Mouse (Mus musculus): ENCODE data around the gene Hs2st1. TPM values are rescaled to one million over a fixed set of nuclear protein-coding genes. Genes with fewer than 3 reads are reported as not detected.

Hs2st1 gene
- total and polyA plus RNA-seq, 3 experiments, result 13.6 to 16.1 TPM; not detected in 1

- H3K27me3 ChIP-seq (ENCODE audit: control insufficient read depth in 1 of 2, insufficient read depth in 2 of 2, low read length in 2 of 2), result no peaks in the 10 kb centered on the region
- TF ChIP-seq RAD21 (IDR thresholded peaks at IDR 0.05; ENCODE audit: low read depth, low read length) (no peak), ZNF384 (IDR thresholded peaks at IDR 0.05; ENCODE audit: low read depth, low read length) (no peak), MAZ (IDR thresholded peaks at IDR 0.05; ENCODE audit: low read depth, low read length) (no peak), GATA1 (IDR thresholded peaks at IDR 0.05; ENCODE audit: low read depth, low read length) (no peak), ZMIZ1 (IDR thresholded peaks at IDR 0.05; ENCODE audit: low read depth, low read length) (no peak), JUND (IDR thresholded peaks at IDR 0.05; ENCODE audit: low read depth, low read length) (no peak), MYB (IDR thresholded peaks at IDR 0.05; ENCODE audit: low read depth, low read length) (no peak), RCOR1 (IDR thresholded peaks at IDR 0.05; ENCODE audit: low read depth, low read length) (no peak), POLR2A (IDR thresholded peaks at IDR 0.05; ENCODE audit: control insufficient read depth in 1 of 2, insufficient read depth in 1 of 2, low read depth in 1 of 2, low read length in 2 of 2, poor library complexity in 1 of 2) (no peak), TAL1 (IDR thresholded peaks at IDR 0.05; ENCODE audit: low read length) (no peak), ETS1 (IDR thresholded peaks at IDR 0.05; ENCODE audit: low read depth, low read length) (no peak), ELF1 (IDR thresholded peaks at IDR 0.05; ENCODE audit: low read depth, low read length) (no peak), CTCF (IDR thresholded peaks at IDR 0.05 in 2 of 3, conservative IDR thresholded peaks at IDR 0.05 in 1 of 3; ENCODE audit: control insufficient read depth in 1 of 3, insufficient read depth in 1 of 3, low read depth in 2 of 3, low read length in 3 of 3, poor library complexity in 1 of 3, severe bottlenecking in 1 of 3) (no peak), USF1 (IDR thresholded peaks at IDR 0.05; ENCODE audit: low read depth, low read length) (no peak)
- H3K27ac ChIP-seq (ENCODE audit: control insufficient read depth, low read depth, low read length), result no peak overlapping the region
- H3K9me3 ChIP-seq (replicated peaks; ENCODE audit: insufficient read depth, low read length), result no peaks in the 10 kb centered on the region
- H3K4me1 ChIP-seq (ENCODE audit: control insufficient read depth in 1 of 2, insufficient read depth in 2 of 2, low read length in 2 of 2), result no peaks in the 10 kb centered on the region; a peak in 1 of 4 replicates
- H3K36me3 ChIP-seq (ENCODE audit: control insufficient read depth in 1 of 2, insufficient read depth in 2 of 2, low read length in 2 of 2), result no peaks in the 10 kb centered on the region; a peak in 1 of 4 replicates
- peaks cover 32% of the 10 kb centered on the region for H3K79me2 ChIP-seq (ENCODE audit: control insufficient read depth, insufficient read depth, low read length, poor library complexity)
- H3K9ac ChIP-seq (ENCODE audit: control insufficient read depth, low read depth, low read length, poor library complexity, severe bottlenecking), result no peak overlapping the region
- H3K4me3 ChIP-seq (ENCODE audit: control insufficient read depth in 1 of 2, insufficient read depth in 1 of 2, low read depth in 2 of 2, low read length in 2 of 2), result no peak overlapping the region
- no peak for DNase-seq (ENCODE audit: low read depth, low spot score)
These were observed 14.8 kb downstream of the Hs2st1 start for GRCm38 (mm10) chr3:144555144-144555543.

- no peak overlapping the region for H3K27ac ChIP-seq (ENCODE audit: control insufficient read depth, low read depth, low read length)
- TF ChIP-seq TCF12 (IDR thresholded peaks at IDR 0.05; ENCODE audit: low read depth, low read length), result no peak
- no peak for TF ChIP-seq ETS1 (IDR thresholded peaks at IDR 0.05; ENCODE audit: low read depth, low read length)
- no peak for TF ChIP-seq TAL1 (IDR thresholded peaks at IDR 0.05; ENCODE audit: low read length)
- TF ChIP-seq USF2 (IDR thresholded peaks at IDR 0.05; ENCODE audit: borderline replicate concordance in 1 of 2, insufficient read depth in 1 of 2, low read depth in 1 of 2, low read length in 2 of 2), result no peak
- no peak for TF ChIP-seq MXI1 (IDR thresholded peaks at IDR 0.05; ENCODE audit: low read depth, low read length)
- no peak for TF ChIP-seq NELFE (IDR thresholded peaks at IDR 0.05; ENCODE audit: low read depth, low read length)
- no peak for TF ChIP-seq ZNF384 (IDR thresholded peaks at IDR 0.05; ENCODE audit: low read depth, low read length)
- TF ChIP-seq TBP (IDR thresholded peaks at IDR 0.05; ENCODE audit: low read depth, low read length), result no peak
- TF ChIP-seq SMC3 (IDR thresholded peaks at IDR 0.05; ENCODE audit: low read depth, low read length), result no peak
- no peak for TF ChIP-seq MAZ (IDR thresholded peaks at IDR 0.05; ENCODE audit: low read depth, low read length)
- no peak for TF ChIP-seq POLR2AphosphoS5 (IDR thresholded peaks at IDR 0.05; ENCODE audit: borderline replicate concordance, low read depth, low read length)
- no peak for TF ChIP-seq ZKSCAN1 (IDR thresholded peaks at IDR 0.05; ENCODE audit: low read depth, low read length)
- no peak for TF ChIP-seq GATA1 (IDR thresholded peaks at IDR 0.05; ENCODE audit: low read depth, low read length)
- TF ChIP-seq HCFC1 (IDR thresholded peaks at IDR 0.05; ENCODE audit: low read depth, low read length), result no peak
- no peak for TF ChIP-seq CHD2 (IDR thresholded peaks at IDR 0.05; ENCODE audit: low read length)
- TF ChIP-seq MAFK (IDR thresholded peaks at IDR 0.05; ENCODE audit: borderline replicate concordance, low read depth, low read length), result no peak
- no peak for TF ChIP-seq ELF1 (IDR thresholded peaks at IDR 0.05; ENCODE audit: low read depth, low read length)
- no peak overlapping the region for H3K9ac ChIP-seq (ENCODE audit: control insufficient read depth, low read depth, low read length, poor library complexity, severe bottlenecking)
- peaks cover 29% of the 10 kb centered on the region for H3K79me2 ChIP-seq (ENCODE audit: control insufficient read depth, insufficient read depth, low read length, poor library complexity)
- no peaks in the 10 kb centered on the region for H3K36me3 ChIP-seq (ENCODE audit: control insufficient read depth in 1 of 2, insufficient read depth in 2 of 2, low read length in 2 of 2)
- no peaks in the 10 kb centered on the region for H3K27me3 ChIP-seq (ENCODE audit: control insufficient read depth in 1 of 2, insufficient read depth in 2 of 2, low read length in 2 of 2)
- H3K4me1 ChIP-seq (ENCODE audit: control insufficient read depth in 1 of 2, insufficient read depth in 2 of 2, low read length in 2 of 2), result no peaks in the 10 kb centered on the region
- H3K9me3 ChIP-seq (replicated peaks; ENCODE audit: insufficient read depth, low read length), result no peaks in the 10 kb centered on the region
- no peak for DNase-seq (ENCODE audit: low read depth, low spot score)
- no peak overlapping the region for H3K4me3 ChIP-seq (ENCODE audit: control insufficient read depth in 1 of 2, insufficient read depth in 1 of 2, low read depth in 2 of 2, low read length in 2 of 2)
These were observed 15.5 kb downstream of the Hs2st1 start for GRCm38 (mm10) chr3:144554503-144554902.

Data from MEL (cell line).